Mouse (Mus musculus): ENCODE measurements around the gene Islr. TPM values are rescaled to one million over a fixed set of nuclear protein-coding genes. Genes with fewer than 3 reads are reported as not detected.

Gene Islr
- total and polyA plus RNA-seq, 2 experiments = 1.4 to 7.7 TPM

- H3K9ac ChIP-seq (ENCODE audit: low read depth, low read length) = no peak overlapping the region
- no peaks in the 10 kb centered on the region for H3K4me1 ChIP-seq (ENCODE audit: control insufficient read depth, insufficient read depth, low read length)
- H3K79me2 ChIP-seq (ENCODE audit: control insufficient read depth, insufficient read depth, low read length) = no peaks in the 10 kb centered on the region
- TF ChIP-seq CTCF (IDR thresholded peaks at IDR 0.05; ENCODE audit: low read depth, low read length) (no peak), POLR2A (IDR thresholded peaks at IDR 0.05; ENCODE audit: extremely low read depth, insufficient read depth, low read length) (no peak)
- DNase-seq (ENCODE audit: extremely low read depth, low read depth, low spot score) = no peak
- no peak overlapping the region for H3K4me3 ChIP-seq (ENCODE audit: insufficient read depth, low read depth, low read length)
- H3K27ac ChIP-seq (replicated peaks; ENCODE audit: insufficient read depth, low read depth, low read length) = no peak overlapping the region
- H3K36me3 ChIP-seq (ENCODE audit: control insufficient read depth, insufficient read depth, low read length) = no peaks in the 10 kb centered on the region
- peaks cover 26% of the 10 kb centered on the region for H3K27me3 ChIP-seq (ENCODE audit: control insufficient read depth, insufficient read depth, low read length)
- 6% methylated on average over 46 of the region's 46 CpGs for WGBS
Observed at GRCm38 (mm10) chr9:58196610-58197567, 7.2 kb downstream of the Islr start.

GRCm38 (mm10) chr9:58196141-58196540 is 8.0 kb downstream of the Islr start:
- Histone ChIP-seq H3K27ac (replicated peaks; ENCODE audit: insufficient read depth, low read depth, low read length) (no peak overlapping the region), H3K9ac (ENCODE audit: low read depth, low read length) (no peak overlapping the region), H3K27me3 (ENCODE audit: control insufficient read depth, insufficient read depth, low read length) (peaks cover 26% of the 10 kb centered on the region), H3K36me3 (ENCODE audit: control insufficient read depth, insufficient read depth, low read length) (no peaks in the 10 kb centered on the region), H3K79me2 (ENCODE audit: control insufficient read depth, insufficient read depth, low read length) (no peaks in the 10 kb centered on the region), H3K4me1 (ENCODE audit: control insufficient read depth, insufficient read depth, low read length) (no peaks in the 10 kb centered on the region), H3K4me3 (ENCODE audit: insufficient read depth, low read depth, low read length) (no peak overlapping the region)
- TF ChIP-seq POLR2A (IDR thresholded peaks at IDR 0.05; ENCODE audit: extremely low read depth, insufficient read depth, low read length) (no peak), CTCF (IDR thresholded peaks at IDR 0.05; ENCODE audit: low read depth, low read length) (no peak)
- no peak for DNase-seq (ENCODE audit: extremely low read depth, low read depth, low spot score)
- WGBS = 6% methylated on average over 14 of the region's 14 CpGs

- 19% methylated on average over 1 of the region's 1 CpGs for WGBS
- no peak for TF ChIP-seq CTCF (IDR thresholded peaks at IDR 0.05; ENCODE audit: low read depth, low read length)
- TF ChIP-seq POLR2A (IDR thresholded peaks at IDR 0.05; ENCODE audit: extremely low read depth, insufficient read depth, low read length) = no peak
- Histone ChIP-seq H3K79me2 (ENCODE audit: control insufficient read depth, insufficient read depth, low read length) (no peaks in the 10 kb centered on the region), H3K27ac (replicated peaks; ENCODE audit: insufficient read depth, low read depth, low read length) (no peak overlapping the region), H3K36me3 (ENCODE audit: control insufficient read depth, insufficient read depth, low read length) (no peaks in the 10 kb centered on the region), H3K4me1 (ENCODE audit: control insufficient read depth, insufficient read depth, low read length) (no peaks in the 10 kb centered on the region), H3K4me3 (ENCODE audit: insufficient read depth, low read depth, low read length) (no peak overlapping the region), H3K9ac (ENCODE audit: low read depth, low read length) (no peak overlapping the region), H3K27me3 (ENCODE audit: control insufficient read depth, insufficient read depth, low read length) (peaks cover 26% of the 10 kb centered on the region)
- DNase-seq (ENCODE audit: extremely low read depth, low read depth, low spot score) = no peak
Observed at GRCm38 (mm10) chr9:58195671-58196070, 8.4 kb downstream of the Islr start.

GRCm38 (mm10) chr9:58194222-58194621 is 9.9 kb downstream of the Islr start:
- 75% methylated on average over 9 of the region's 9 CpGs for WGBS
- TF ChIP-seq CTCF (IDR thresholded peaks at IDR 0.05; ENCODE audit: low read depth, low read length) (no peak), POLR2A (IDR thresholded peaks at IDR 0.05; ENCODE audit: extremely low read depth, insufficient read depth, low read length) (no peak)
- H3K4me1 ChIP-seq (ENCODE audit: control insufficient read depth, insufficient read depth, low read length) = no peaks in the 10 kb centered on the region
- H3K36me3 ChIP-seq (ENCODE audit: control insufficient read depth, insufficient read depth, low read length) = no peaks in the 10 kb centered on the region
- no peak overlapping the region for H3K27ac ChIP-seq (replicated peaks; ENCODE audit: insufficient read depth, low read depth, low read length)
- H3K27me3 ChIP-seq (ENCODE audit: control insufficient read depth, insufficient read depth, low read length) = peaks cover 20% of the 10 kb centered on the region
- no peak overlapping the region for H3K4me3 ChIP-seq (ENCODE audit: insufficient read depth, low read depth, low read length)
- no peaks in the 10 kb centered on the region for H3K79me2 ChIP-seq (ENCODE audit: control insufficient read depth, insufficient read depth, low read length)
- no peak overlapping the region for H3K9ac ChIP-seq (ENCODE audit: low read depth, low read length)
- no peak for DNase-seq (ENCODE audit: extremely low read depth, low read depth, low spot score)

- Histone ChIP-seq H3K9ac (ENCODE audit: low read depth, low read length) (no peak overlapping the region), H3K36me3 (ENCODE audit: control insufficient read depth, insufficient read depth, low read length) (no peaks in the 10 kb centered on the region), H3K4me1 (ENCODE audit: control insufficient read depth, insufficient read depth, low read length) (no peaks in the 10 kb centered on the region), H3K27ac (replicated peaks; ENCODE audit: insufficient read depth, low read depth, low read length) (no peak overlapping the region), H3K4me3 (ENCODE audit: insufficient read depth, low read depth, low read length) (no peak overlapping the region), H3K27me3 (ENCODE audit: control insufficient read depth, insufficient read depth, low read length) (no peaks in the 10 kb centered on the region), H3K79me2 (ENCODE audit: control insufficient read depth, insufficient read depth, low read length) (no peaks in the 10 kb centered on the region)
- no peak for DNase-seq (ENCODE audit: extremely low read depth, low read depth, low spot score)
- TF ChIP-seq CTCF (IDR thresholded peaks at IDR 0.05; ENCODE audit: low read depth, low read length) = no peak
- TF ChIP-seq POLR2A (IDR thresholded peaks at IDR 0.05; ENCODE audit: extremely low read depth, insufficient read depth, low read length) = no peak
- 80% methylated on average over 6 of the region's 6 CpGs for WGBS
Observed at GRCm38 (mm10) chr9:58184456-58184855, 19.6 kb downstream of the Islr start.

- no peak for DNase-seq (ENCODE audit: extremely low read depth, low read depth, low spot score)
- no peaks in the 10 kb centered on the region for H3K79me2 ChIP-seq (ENCODE audit: control insufficient read depth, insufficient read depth, low read length)
- no peaks in the 10 kb centered on the region for H3K4me1 ChIP-seq (ENCODE audit: control insufficient read depth, insufficient read depth, low read length)
- H3K27me3 ChIP-seq (ENCODE audit: control insufficient read depth, insufficient read depth, low read length) = no peaks in the 10 kb centered on the region
- TF ChIP-seq POLR2A (IDR thresholded peaks at IDR 0.05; ENCODE audit: extremely low read depth, insufficient read depth, low read length) (no peak), CTCF (IDR thresholded peaks at IDR 0.05; ENCODE audit: low read depth, low read length) (no peak)
- no peak overlapping the region for H3K9ac ChIP-seq (ENCODE audit: low read depth, low read length)
- H3K36me3 ChIP-seq (ENCODE audit: control insufficient read depth, insufficient read depth, low read length) = no peaks in the 10 kb centered on the region
- no peak overlapping the region for H3K27ac ChIP-seq (replicated peaks; ENCODE audit: insufficient read depth, low read depth, low read length)
- H3K4me3 ChIP-seq (ENCODE audit: insufficient read depth, low read depth, low read length) = no peak overlapping the region
- 95% methylated on average over 2 of the region's 2 CpGs for WGBS
Observed at GRCm38 (mm10) chr9:58179390-58179789, 24.7 kb downstream of the Islr start.

Measured in liver, adult 2 months (tissue).